Mouse (Mus musculus): ENCODE data around the gene Ttyh1.

- no peak for TF ChIP-seq CTCF (IDR thresholded peaks at IDR 0.05; ENCODE audit: low read depth)
- TF ChIP-seq EP300 (IDR thresholded peaks at IDR 0.05; ENCODE audit: low read depth), result no peak
These were observed 13.8 kb downstream of the Ttyh1 start for GRCm38 (mm10) chr7:4132998-4133397.

Data from heart, postnatal 0 days (tissue).